Mouse (Mus musculus) MEL (cell line): ENCODE results near the gene Arhgap1. TPM values are rescaled to one million over a fixed set of nuclear protein-coding genes. Genes with fewer than 3 reads are reported as not detected.
"Not testable (repeated sequence)": the region's sequence is repeated elsewhere in the genome, so short reads cannot be mapped to it uniquely, and the experiment has no call there.

Experiments
- DNase-seq: peaks from one replicate; pipeline ENCODE4 v3.0.0; 2011; ENCODE audit warnings: low read depth, low spot score
- H3K27ac ChIP-seq: 2 replicates; pipeline ENCODE4 v1.5.1; 2012; ENCODE audit warnings: low read depth, mild to moderate bottlenecking, control low read depth, low read length, moderate library complexity; ENCODE audit not compliant: control insufficient read depth
- H3K27me3 ChIP-seq, 2 experiments: fragments of 150-350 bp in 1 of 2; sonication (generic) in 1 of 2; 2 replicates each; pipeline ENCODE4 v1.6.1; 2012; ENCODE audit warnings: low read length in 2 of 2, mild to moderate bottlenecking in 2 of 2, improper control_type of control experiment in 1 of 2, moderate library complexity in 1 of 2; ENCODE audit not compliant: insufficient read depth in 2 of 2, control insufficient read depth in 1 of 2
- H3K36me3 ChIP-seq, 2 experiments: 2 replicates each; pipeline ENCODE4 v1.6.1; 2012 to 2014; ENCODE audit warnings: low read length in 2 of 2, improper control_type of control experiment in 1 of 2, inconsistent platforms in 1 of 2, mild to moderate bottlenecking in 1 of 2; ENCODE audit not compliant: insufficient read depth in 2 of 2, control insufficient read depth in 1 of 2
- H3K4me1 ChIP-seq, 2 experiments: fragments of 150-350 bp in 1 of 2; sonication (generic) in 1 of 2; 2 replicates each; pipeline ENCODE4 v1.6.1; 2012; ENCODE audit warnings: low read length in 2 of 2, improper control_type of control experiment in 1 of 2, mild to moderate bottlenecking in 1 of 2; ENCODE audit not compliant: insufficient read depth in 2 of 2, control insufficient read depth in 1 of 2
- H3K4me3 ChIP-seq, 2 experiments: fragments of 150-350 bp in 1 of 2; sonication (generic) in 1 of 2; 2 replicates each; pipeline ENCODE4 v1.5.1; 2012; ENCODE audit warnings: low read depth in 2 of 2, low read length in 2 of 2, mild to moderate bottlenecking in 2 of 2, moderate library complexity in 2 of 2, control low read depth in 1 of 2, improper control_type of control experiment in 1 of 2; ENCODE audit not compliant: control insufficient read depth in 1 of 2, insufficient read depth in 1 of 2
- H3K79me2 ChIP-seq: 2 replicates; pipeline ENCODE4 v1.6.1; 2012; ENCODE audit warnings: mild to moderate bottlenecking, low read length, moderate library complexity; ENCODE audit not compliant: control insufficient read depth, poor library complexity, insufficient read depth
- H3K9ac ChIP-seq: 2 replicates; pipeline ENCODE4 v1.6.1; 2012; ENCODE audit warnings: low read depth, mild to moderate bottlenecking, control low read depth, low read length, moderate library complexity; ENCODE audit not compliant: control insufficient read depth, poor library complexity, severe bottlenecking
- H3K9me3 ChIP-seq: fragments of 150-350 bp; sonication (generic); replicated peaks from 2 replicates; pipeline ENCODE4 v1.6.1; 2012; ENCODE audit warnings: mild to moderate bottlenecking, low read length, improper control_type of control experiment, moderate library complexity; ENCODE audit not compliant: insufficient read depth
- BHLHE40 ChIP-seq: IDR thresholded peaks from 2 replicates; pipeline ENCODE4 v1.6.1; 2012; ENCODE audit warnings: low read depth, mild to moderate bottlenecking, inconsistent platforms, low read length, improper control_type of control experiment, borderline replicate concordance
- CHD2 ChIP-seq: IDR thresholded peaks from 2 replicates; pipeline ENCODE4 v1.6.1; 2011; ENCODE audit warnings: low read length, improper control_type of control experiment
- E2F4 ChIP-seq: IDR thresholded peaks from 2 replicates; pipeline ENCODE4 v1.6.1; 2011; ENCODE audit warnings: low read depth, low read length, improper control_type of control experiment, borderline replicate concordance
- ELF1 ChIP-seq: IDR thresholded peaks from 2 replicates; pipeline ENCODE4 v1.6.1; 2014; ENCODE audit warnings: low read depth, mild to moderate bottlenecking, inconsistent platforms, low read length, improper control_type of control experiment, moderate library complexity
- EP300 ChIP-seq, 2 experiments: IDR thresholded peaks; 2 replicates each; pipeline ENCODE4 v1.6.1; 2011; ENCODE audit warnings: improper control_type of control experiment in 2 of 2, low read length in 2 of 2, low read depth in 1 of 2, mild to moderate bottlenecking in 1 of 2
- GATA1 ChIP-seq: IDR thresholded peaks from 2 replicates; pipeline ENCODE4 v1.6.1; 2011; ENCODE audit warnings: low read depth, low read length, improper control_type of control experiment
- HCFC1 ChIP-seq: IDR thresholded peaks from 2 replicates; pipeline ENCODE4 v1.6.1; 2012; ENCODE audit warnings: low read depth, mild to moderate bottlenecking, inconsistent platforms, low read length, improper control_type of control experiment, moderate library complexity
- JUND ChIP-seq: IDR thresholded peaks from 2 replicates; pipeline ENCODE4 v1.6.1; 2011; ENCODE audit warnings: low read depth, mild to moderate bottlenecking, improper control_type of control experiment, low read length
- KAT2A ChIP-seq: conservative IDR thresholded peaks from 2 replicates; pipeline ENCODE4 v1.6.1; 2012; ENCODE audit warnings: low read depth, low read length, improper control_type of control experiment, inconsistent platforms
- MEF2A ChIP-seq: IDR thresholded peaks from 2 replicates; pipeline ENCODE4 v1.6.1; 2014; ENCODE audit warnings: low read depth, mild to moderate bottlenecking, inconsistent platforms, low read length, improper control_type of control experiment; ENCODE audit not compliant: poor library complexity, insufficient replicate concordance, severe bottlenecking; ENCODE audit errors: extremely low read depth
- MYC ChIP-seq: IDR thresholded peaks from 2 replicates; pipeline ENCODE4 v1.6.1; 2011; ENCODE audit warnings: low read depth, mild to moderate bottlenecking, low read length, improper control_type of control experiment, moderate library complexity
- RAD21 ChIP-seq: IDR thresholded peaks from 2 replicates; pipeline ENCODE4 v1.6.1; 2011; ENCODE audit warnings: mild to moderate bottlenecking, low read depth, low read length, improper control_type of control experiment
- SIN3A ChIP-seq: IDR thresholded peaks from 2 replicates; pipeline ENCODE4 v1.6.1; 2012; ENCODE audit warnings: low read length, improper control_type of control experiment, inconsistent platforms
- SMC3 ChIP-seq: IDR thresholded peaks from 2 replicates; pipeline ENCODE4 v1.6.1; 2011; ENCODE audit warnings: low read depth, low read length, improper control_type of control experiment
- TAL1 ChIP-seq: IDR thresholded peaks from 2 replicates; pipeline ENCODE4 v1.6.1; 2012; ENCODE audit warnings: mild to moderate bottlenecking, inconsistent platforms, low read length, moderate library complexity, mixed read lengths
- TCF12 ChIP-seq: IDR thresholded peaks from 2 replicates; pipeline ENCODE4 v1.6.1; 2014; ENCODE audit warnings: low read depth, mild to moderate bottlenecking, inconsistent platforms, low read length, improper control_type of control experiment, moderate library complexity
- USF2 ChIP-seq, 2 experiments: IDR thresholded peaks; 2 replicates each; pipeline ENCODE4 v1.6.1; 2011 to 2012; ENCODE audit warnings: improper control_type of control experiment in 2 of 2, low read length in 2 of 2, borderline replicate concordance in 1 of 2, inconsistent platforms in 1 of 2, low read depth in 1 of 2, mild to moderate bottlenecking in 1 of 2; ENCODE audit not compliant: insufficient read depth in 1 of 2
- ZNF384 ChIP-seq: IDR thresholded peaks from 2 replicates; pipeline ENCODE4 v1.6.1; 2012; ENCODE audit warnings: low read depth, mild to moderate bottlenecking, inconsistent platforms, low read length, improper control_type of control experiment
- polyA plus RNA-seq, 2 experiments: library from polyadenylated mRNA; stranded (reverse) in 1 of 2; unstranded in 1 of 2; fragments of >175 nt in 1 of 2; fragments of >200 nt in 1 of 2; gene quantifications; 2 replicates each; pipeline versions ENCODE4 v1.2.1 to v1.2.4; 2012; ENCODE audit warnings: low replicate concordance in 2 of 2, low read depth in 1 of 2; ENCODE audit not compliant: insufficient read length in 2 of 2, insufficient read depth in 1 of 2, missing spikeins in 1 of 2
- total RNA-seq: library from RNA; depleted of rRNA; stranded (reverse); fragments of 300-350 nt; gene quantifications from 2 replicates; pipeline ENCODE4 v1.2.3, GENCODE M21; 2012

Arhgap1 gene
- total and polyA plus RNA-seq, 3 experiments, result 23.5 to 40.1 TPM; not detected in 1

DNA sequence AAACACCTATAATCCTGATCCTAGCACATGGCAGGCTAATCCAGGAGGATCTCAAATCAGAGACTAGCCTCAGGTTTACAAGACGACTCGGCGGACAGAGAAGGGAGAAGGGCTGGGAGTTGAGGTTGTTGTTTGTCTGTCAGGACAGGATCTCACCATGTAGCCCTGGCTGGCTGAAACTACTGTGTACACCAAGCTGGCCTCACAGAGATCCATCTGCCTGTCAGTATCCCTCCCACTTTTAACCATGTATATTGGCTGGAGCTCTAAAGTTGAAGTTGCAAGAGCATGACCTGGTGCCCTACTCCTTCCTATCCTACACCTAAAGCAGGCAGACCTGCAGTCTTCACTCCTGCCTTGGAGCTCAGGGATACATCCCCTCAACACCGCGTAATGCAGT lies 27.3 kb upstream of the Arhgap1 start:
- H3K36me3 ChIP-seq, result peaks cover 0 to 12% of the 10 kb centered on the region in 2 experiments; a peak in 2 of 4 replicates

GRCm38 (mm10) chr2:91623366-91623765 lies 26.3 kb upstream of the Arhgap1 start:
- H3K4me3 ChIP-seq, H3K79me2 ChIP-seq, DNase-seq, H3K9ac ChIP-seq, H3K9me3 ChIP-seq, H3K4me1 ChIP-seq, H3K27me3 ChIP-seq, H3K27ac ChIP-seq: not testable (repeated sequence)
- peaks cover 0 to 11% of the 10 kb centered on the region in 2 experiments; a peak in 2 of 4 replicates for H3K36me3 ChIP-seq

More for the DNA sequence above, 27.3 kb upstream of the Arhgap1 start:
- TF ChIP-seq RAD21 (no peak), USF2 (IDR thresholded peaks at IDR 0.05; ENCODE audit: borderline replicate concordance in 1 of 2, insufficient read depth in 1 of 2, low read depth in 1 of 2, low read length in 2 of 2) (no peak), CHD2 (no peak), TAL1 (no peak), GATA1 (no peak), EP300 (IDR thresholded peaks at IDR 0.05; ENCODE audit: low read depth in 1 of 2, low read length in 2 of 2) (no peak), ZNF384 (no peak), JUND (no peak), MEF2A (no peak), E2F4 (no peak), KAT2A (no peak), ELF1 (no peak), SMC3 (no peak), MYC (no peak), SIN3A (no peak), BHLHE40 (no peak), HCFC1 (no peak), TCF12 (no peak)
- TF ChIP-seq, all 39 proteins: peak for 0
- no peaks in the 10 kb centered on the region for H3K4me1 ChIP-seq
- H3K79me2 ChIP-seq, result no peaks in the 10 kb centered on the region
- no peak for DNase-seq
- H3K9ac ChIP-seq, result no peak overlapping the region
- no peaks in the 10 kb centered on the region for H3K27me3 ChIP-seq
- H3K27ac ChIP-seq, result no peak overlapping the region
- no peaks in the 10 kb centered on the region for H3K9me3 ChIP-seq
- no peak overlapping the region for H3K4me3 ChIP-seq
